Mouse (Mus musculus): ENCODE results near the gene Zmynd15. TPM values are rescaled to one million over a fixed set of nuclear protein-coding genes. Genes with fewer than 3 reads are reported as not detected.
"Not testable (repeated sequence)": the region's sequence is repeated elsewhere in the genome, so short reads cannot be mapped to it uniquely, and the experiment has no call there.

The Zmynd15 gene
- polyA plus RNA-seq, 1 experiment = not detected

GRCm38 (mm10) chr11:70467902-70468619 lies 8.8 kb downstream of the Zmynd15 start:
- Histone ChIP-seq H3K27ac (replicated peaks; ENCODE audit: low read depth, low read length) (peak overlapping the region; percentile 50), H3K4me3 (ENCODE audit: insufficient read depth, low read depth, low read length) (no peak overlapping the region), H3K4me1 (ENCODE audit: control insufficient read depth, insufficient read depth, insufficient read length, low read length) (no peaks in the 10 kb centered on the region)

GRCm38 (mm10) chr11:70469764-70470163 lies 10.5 kb downstream of the Zmynd15 start:
- no peak overlapping the region for H3K27ac ChIP-seq (replicated peaks; ENCODE audit: low read depth, low read length)
- no peak overlapping the region for H3K4me3 ChIP-seq (ENCODE audit: insufficient read depth, low read depth, low read length)
- no peaks in the 10 kb centered on the region for H3K4me1 ChIP-seq (ENCODE audit: control insufficient read depth, insufficient read depth, insufficient read length, low read length)

- H3K27ac ChIP-seq (replicated peaks; ENCODE audit: low read depth, low read length) = no peak overlapping the region
- H3K4me3 ChIP-seq (ENCODE audit: insufficient read depth, low read depth, low read length) = no peak overlapping the region
- H3K4me1 ChIP-seq (ENCODE audit: control insufficient read depth, insufficient read depth, insufficient read length, low read length) = no peaks in the 10 kb centered on the region
Observed at GRCm38 (mm10) chr11:70472716-70473115, 13.5 kb downstream of the Zmynd15 start.

GRCm38 (mm10) chr11:70473291-70473690 lies 14.1 kb downstream of the Zmynd15 start:
- not testable (repeated sequence) for H3K4me3 ChIP-seq (ENCODE audit: insufficient read depth, low read depth, low read length); H3K4me1 ChIP-seq (ENCODE audit: control insufficient read depth, insufficient read depth, insufficient read length, low read length); H3K27ac ChIP-seq (replicated peaks; ENCODE audit: low read depth, low read length)

GRCm38 (mm10) chr11:70474872-70475534 lies 15.8 kb downstream of the Zmynd15 start:
- no peak overlapping the region for H3K4me3 ChIP-seq (ENCODE audit: insufficient read depth, low read depth, low read length)
- H3K4me1 ChIP-seq (ENCODE audit: control insufficient read depth, insufficient read depth, insufficient read length, low read length) = no peaks in the 10 kb centered on the region
- H3K27ac ChIP-seq (replicated peaks; ENCODE audit: low read depth, low read length) = peak overlapping the region; percentile 8; the same call in 1 of the 2 replicates

GRCm38 (mm10) chr11:70485498-70485897 lies 26.3 kb downstream of the Zmynd15 start:
- Histone ChIP-seq H3K4me1 (ENCODE audit: control insufficient read depth, insufficient read depth, insufficient read length, low read length) (peaks cover 6% of the 10 kb centered on the region; the same call in 1 of the 2 replicates), H3K27ac (replicated peaks; ENCODE audit: low read depth, low read length) (no peak overlapping the region), H3K4me3 (ENCODE audit: insufficient read depth, low read depth, low read length) (no peak overlapping the region)

- H3K27ac ChIP-seq (replicated peaks; ENCODE audit: low read depth, low read length) = no peak overlapping the region
- H3K4me1 ChIP-seq (ENCODE audit: control insufficient read depth, insufficient read depth, insufficient read length, low read length) = peaks cover 4% of the 10 kb centered on the region; the same call in 1 of the 2 replicates
- no peak overlapping the region for H3K4me3 ChIP-seq (ENCODE audit: insufficient read depth, low read depth, low read length)
Observed at GRCm38 (mm10) chr11:70487816-70488215, 28.6 kb downstream of the Zmynd15 start.

- peak overlapping the region; percentile 69 for H3K27ac ChIP-seq (replicated peaks; ENCODE audit: low read depth, low read length)
- H3K4me1 ChIP-seq (ENCODE audit: control insufficient read depth, insufficient read depth, insufficient read length, low read length) = peaks cover 3% of the 10 kb centered on the region; the same call in 1 of the 2 replicates
- H3K4me3 ChIP-seq (ENCODE audit: insufficient read depth, low read depth, low read length) = no peak overlapping the region
Observed at GRCm38 (mm10) chr11:70489138-70489537, 29.9 kb downstream of the Zmynd15 start.

GRCm38 (mm10) chr11:70489684-70490083 lies 30.5 kb downstream of the Zmynd15 start:
- H3K27ac ChIP-seq (replicated peaks; ENCODE audit: low read depth, low read length) = peak overlapping the region; percentile 69
- no peak overlapping the region for H3K4me3 ChIP-seq (ENCODE audit: insufficient read depth, low read depth, low read length)
- H3K4me1 ChIP-seq (ENCODE audit: control insufficient read depth, insufficient read depth, insufficient read length, low read length) = peaks cover 3% of the 10 kb centered on the region; the same call in 1 of the 2 replicates

- Histone ChIP-seq H3K4me1 (ENCODE audit: control insufficient read depth, insufficient read depth, insufficient read length, low read length) (no peaks in the 10 kb centered on the region; the same call in 1 of the 2 replicates), H3K4me3 (ENCODE audit: insufficient read depth, low read depth, low read length) (no peak overlapping the region), H3K27ac (replicated peaks; ENCODE audit: low read depth, low read length) (no peak overlapping the region; the same call in 1 of the 2 replicates)
Observed at GRCm38 (mm10) chr11:70499566-70500475, 40.6 kb downstream of the Zmynd15 start.

GRCm38 (mm10) chr11:70500476-70500812 lies 41.2 kb downstream of the Zmynd15 start:
- H3K27ac ChIP-seq (replicated peaks; ENCODE audit: low read depth, low read length) = no peak overlapping the region
- H3K4me1 ChIP-seq (ENCODE audit: control insufficient read depth, insufficient read depth, insufficient read length, low read length) = no peaks in the 10 kb centered on the region; the same call in 1 of the 2 replicates
- H3K4me3 ChIP-seq (ENCODE audit: insufficient read depth, low read depth, low read length) = no peak overlapping the region

GRCm38 (mm10) chr11:70502018-70502417 lies 42.8 kb downstream of the Zmynd15 start:
- Histone ChIP-seq H3K4me1 (ENCODE audit: control insufficient read depth, insufficient read depth, insufficient read length, low read length) (no peaks in the 10 kb centered on the region; the same call in 1 of the 2 replicates), H3K4me3 (ENCODE audit: insufficient read depth, low read depth, low read length) (no peak overlapping the region), H3K27ac (replicated peaks; ENCODE audit: low read depth, low read length) (no peak overlapping the region)

- H3K4me1 ChIP-seq (ENCODE audit: control insufficient read depth, insufficient read depth, insufficient read length, low read length) = no peaks in the 10 kb centered on the region
- no peak within 1 kb of the TSS for H3K27ac ChIP-seq (replicated peaks; ENCODE audit: low read depth, low read length)
- no peak within 1 kb of the TSS for H3K4me3 ChIP-seq (ENCODE audit: insufficient read depth, low read depth, low read length)
Observed at GRCm38 (mm10) chr11:70504970-70505369, 45.7 kb downstream of the Zmynd15 start, which contains the start of gene Tm4sf5. Gene Tm4sf5, plus strand, starts transcription at chr11:70505244.

- Histone ChIP-seq H3K4me1 (ENCODE audit: control insufficient read depth, insufficient read depth, insufficient read length, low read length) (no peaks in the 10 kb centered on the region), H3K27ac (replicated peaks; ENCODE audit: low read depth, low read length) (no peak overlapping the region), H3K4me3 (ENCODE audit: insufficient read depth, low read depth, low read length) (no peak overlapping the region)
Observed at GRCm38 (mm10) chr11:70506385-70506784, 47.2 kb downstream of the Zmynd15 start.

- Histone ChIP-seq H3K27ac (replicated peaks; ENCODE audit: low read depth, low read length) (no peak overlapping the region), H3K4me1 (ENCODE audit: control insufficient read depth, insufficient read depth, insufficient read length, low read length) (no peaks in the 10 kb centered on the region), H3K4me3 (ENCODE audit: insufficient read depth, low read depth, low read length) (no peak overlapping the region)
Observed at GRCm38 (mm10) chr11:70506962-70507515, 47.8 kb downstream of the Zmynd15 start.
